Mouse (Mus musculus) spleen, adult 12 weeks (tissue): ENCODE results near the gene Casq1.
A peak's percentile ranks its signal among the peaks of the same experiment; 100 is the strongest.

ENCODE experiments used
- DNase-seq: peaks from one replicate; pipeline ENCODE4 v3.0.0; 2022; ENCODE audit warnings: low spot score

Gene Casq1

DNA sequence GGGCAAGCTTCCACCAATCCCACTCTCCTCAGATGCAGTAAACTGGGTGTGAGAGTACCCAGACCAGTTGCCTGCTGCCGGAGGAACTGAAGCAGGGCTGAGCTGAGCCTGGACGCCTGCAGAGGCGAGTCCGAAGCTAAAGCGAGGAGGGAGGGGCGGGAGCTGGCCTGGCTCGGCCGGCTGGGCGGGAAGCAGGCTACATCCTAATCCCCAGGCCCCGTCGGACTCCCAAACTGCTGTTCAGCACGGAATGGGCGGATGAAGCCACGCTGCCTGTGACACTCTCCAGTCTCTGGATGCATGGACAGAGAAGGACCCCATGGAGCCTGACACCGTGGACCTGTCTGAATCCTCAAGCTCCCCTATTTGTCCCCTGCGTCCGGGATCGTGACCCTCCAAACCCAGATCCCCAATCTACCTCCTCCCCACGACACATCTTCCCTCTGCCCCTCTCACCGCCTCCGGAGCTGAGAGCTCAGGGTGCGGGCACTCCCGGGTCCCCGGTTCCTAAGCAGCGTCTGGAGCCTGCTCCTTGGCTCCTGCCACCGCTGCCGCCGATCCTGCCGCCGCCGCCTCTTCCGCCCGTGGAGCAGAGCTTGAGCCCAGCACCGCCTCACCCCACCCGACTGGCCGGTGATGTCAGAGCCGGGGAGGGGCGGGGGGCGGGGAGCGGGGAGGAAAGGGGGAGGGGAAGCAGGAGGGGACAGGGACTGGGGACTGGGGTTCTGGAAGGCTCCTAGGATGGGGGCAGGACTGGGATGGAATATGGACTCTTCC lies 13.3 kb downstream of the Casq1 start, which contains the start of gene Pea15a:
TSS of gene Pea15a (minus strand) at position 664 of the 777 bp plus-strand sequence.
- peak; percentile 25 for DNase-seq

- no peak for DNase-seq
These were observed 14.0 kb downstream of the Casq1 start for GRCm38 (mm10) chr1:172205741-172206087.

DNA sequence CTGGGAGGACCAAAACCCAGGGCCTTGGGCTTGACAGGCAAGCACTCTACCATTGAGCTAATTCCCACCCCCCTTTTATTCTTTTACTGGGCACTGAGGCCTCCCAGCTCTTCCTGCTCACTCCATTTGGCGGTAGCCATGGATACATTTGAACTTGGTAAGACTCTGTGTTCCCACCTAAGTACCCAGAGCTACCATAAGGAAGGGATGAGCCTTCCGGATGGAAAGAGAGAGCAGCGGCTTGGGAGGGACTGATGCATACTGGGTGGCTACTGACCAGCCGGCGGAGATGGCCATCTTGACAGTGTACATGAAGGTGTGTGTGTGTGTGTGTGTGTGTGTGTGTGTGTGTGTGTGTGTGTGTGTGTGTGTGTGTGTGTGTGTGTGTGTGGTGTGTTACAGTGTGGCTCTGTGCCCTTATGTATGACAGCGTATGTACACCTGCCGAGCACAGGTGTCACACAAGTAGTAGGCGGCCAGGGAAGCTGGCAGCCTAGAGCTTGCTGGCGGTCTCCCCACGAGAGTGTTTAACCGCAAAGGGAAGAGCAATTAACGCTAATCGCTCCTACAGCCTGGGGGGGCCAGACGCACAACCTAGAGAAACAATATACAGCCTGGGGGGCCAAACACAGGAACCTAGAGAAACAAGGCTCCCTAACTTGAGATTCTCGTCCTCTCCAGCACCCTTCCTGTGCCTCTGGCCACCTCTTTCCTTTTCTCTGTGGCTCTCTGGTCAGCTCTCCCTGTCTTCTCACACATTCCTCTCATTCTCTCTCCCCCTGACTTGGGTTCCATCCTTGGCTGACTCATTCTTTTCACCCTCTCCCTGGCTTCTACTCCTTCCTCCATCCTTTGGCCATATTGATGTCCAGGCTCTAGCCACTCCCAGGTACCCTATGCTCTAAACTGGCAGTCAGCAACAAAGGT lies 14.6 kb downstream of the Casq1 start:
- no peak for DNase-seq

- DNase-seq = no peak
These were observed 15.4 kb downstream of the Casq1 start for GRCm38 (mm10) chr1:172204033-172204813.

GRCm38 (mm10) chr1:172203566-172203965 lies 16.1 kb downstream of the Casq1 start:
- DNase-seq = no peak

GRCm38 (mm10) chr1:172202894-172203522 lies 16.7 kb downstream of the Casq1 start:
- DNase-seq = no peak

DNA sequence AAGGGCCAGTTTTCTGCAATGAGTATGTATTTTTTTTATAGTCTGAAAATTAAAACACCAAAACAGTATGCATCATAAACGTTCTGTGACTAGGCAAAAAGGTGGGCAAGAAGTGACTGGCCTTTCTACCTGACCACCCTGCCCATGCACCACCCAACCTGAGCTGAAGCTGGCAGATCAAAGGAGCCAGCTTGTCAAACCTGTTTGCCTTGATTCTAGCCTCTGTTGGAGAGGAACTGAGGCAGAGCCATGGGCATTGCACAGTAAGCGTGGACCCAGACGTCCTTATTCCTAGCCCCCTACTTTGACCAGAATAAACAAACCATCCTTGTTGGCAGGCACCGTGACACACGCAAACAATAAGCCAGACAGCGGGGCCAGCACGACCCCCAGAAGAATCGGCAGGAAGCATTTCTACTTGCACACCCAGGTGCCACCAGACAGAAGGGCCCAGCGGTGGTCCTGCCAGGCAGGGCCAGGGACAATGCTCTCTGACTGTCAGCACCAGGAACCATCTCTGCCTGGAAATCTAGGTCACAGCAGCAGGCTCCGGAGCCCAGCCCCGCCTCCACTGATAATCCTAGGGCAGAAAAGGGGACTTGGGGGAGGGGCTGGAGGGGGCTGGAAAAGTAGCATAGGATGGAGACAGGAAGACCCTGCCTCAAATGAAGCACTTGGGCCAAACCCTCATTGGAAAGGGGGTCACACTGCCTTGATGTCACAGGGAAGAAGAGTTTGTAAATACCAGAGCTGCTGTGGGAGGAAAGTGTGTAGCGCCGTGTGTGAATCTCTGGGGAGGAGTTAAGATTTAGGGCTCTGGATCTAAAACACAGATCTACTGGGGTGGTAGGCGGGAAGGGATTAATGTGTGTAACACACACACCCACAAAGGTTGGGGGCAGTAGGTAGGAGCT lies 17.4 kb downstream of the Casq1 start:
- DNase-seq = no peak

GRCm38 (mm10) chr1:172200871-172201447 lies 18.7 kb downstream of the Casq1 start:
- no peak for DNase-seq

DNA sequence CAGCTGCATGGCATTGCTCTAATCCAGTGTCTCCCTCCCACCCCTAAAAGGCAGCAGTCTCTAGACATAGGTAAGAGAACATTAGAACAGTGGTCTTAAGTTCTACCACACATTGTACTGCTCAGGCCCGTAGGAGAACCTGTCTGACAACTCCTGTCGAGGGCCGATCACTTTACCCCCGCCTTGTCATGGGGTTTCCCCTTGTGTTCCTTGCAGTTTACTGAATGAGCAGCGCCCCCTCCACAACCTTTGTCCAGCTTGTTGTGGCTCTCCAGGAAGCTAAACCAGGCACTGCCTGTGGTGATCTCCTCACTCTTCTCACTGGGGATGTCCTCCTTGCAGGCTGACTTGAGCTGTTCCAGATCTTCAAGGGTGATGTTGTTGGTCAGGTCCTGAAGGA lies 19.5 kb downstream of the Casq1 start:
- no peak for DNase-seq

DNA sequence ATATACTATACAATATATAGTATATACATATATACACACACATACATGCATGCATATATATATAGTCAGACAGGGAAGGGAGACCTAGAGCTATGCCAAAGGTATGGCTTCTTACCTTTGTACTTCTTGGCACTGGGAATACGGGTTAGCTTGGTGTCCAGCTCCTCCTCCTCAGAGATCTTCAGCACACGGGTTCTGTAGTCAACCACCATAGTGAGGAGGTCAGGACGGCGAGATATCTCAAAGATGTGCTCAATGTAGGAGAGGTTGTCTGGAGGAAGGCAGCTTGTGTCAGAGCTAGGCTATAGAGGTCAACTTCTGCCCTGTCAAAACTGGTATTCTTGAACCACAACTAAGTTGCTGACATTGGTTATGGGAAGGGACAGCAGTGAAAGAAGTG lies 20.7 kb downstream of the Casq1 start:
- DNase-seq = no peak

DNA sequence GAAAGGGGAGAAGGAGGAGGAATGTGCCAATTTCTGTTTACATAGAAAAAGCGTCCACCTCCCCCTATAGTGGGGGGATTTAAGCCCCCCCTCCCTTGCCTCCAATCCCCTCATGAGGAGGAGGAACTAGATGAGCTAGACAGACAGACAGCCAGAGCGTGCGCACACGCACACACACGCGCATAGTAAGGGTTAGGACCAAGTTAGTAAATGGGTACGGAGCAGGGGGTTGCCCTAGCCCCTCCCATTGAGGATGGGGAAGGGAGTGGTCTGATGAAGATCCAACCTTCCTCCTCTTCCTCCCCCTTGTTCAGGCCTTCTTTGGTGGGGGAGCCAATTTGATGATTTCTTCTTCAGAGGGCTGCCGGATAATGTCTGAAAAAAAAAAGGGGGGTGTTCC lies 21.4 kb downstream of the Casq1 start:
- DNase-seq = no peak

GRCm38 (mm10) chr1:172197851-172198250 lies 21.8 kb downstream of the Casq1 start:
- DNase-seq = no peak

DNA sequence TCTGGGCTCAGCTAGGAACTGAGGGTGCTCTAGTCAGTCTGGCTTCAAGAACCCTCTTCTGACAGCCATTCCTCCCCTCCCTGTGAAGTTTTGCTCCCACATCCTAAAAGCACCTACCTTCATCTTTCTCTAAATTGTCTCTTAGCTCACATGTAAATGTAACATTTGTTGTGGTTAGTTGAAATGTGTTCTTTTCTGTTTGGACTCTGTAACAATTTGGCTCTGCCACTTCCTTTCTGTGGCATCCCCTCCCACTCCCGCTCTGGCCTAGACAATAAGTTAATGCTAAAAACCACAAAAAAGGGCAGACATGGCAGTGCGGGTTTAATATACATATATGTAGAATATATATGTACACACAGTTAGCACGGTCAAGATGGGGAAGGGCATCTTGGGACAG lies 22.5 kb downstream of the Casq1 start:
- no peak for DNase-seq

GRCm38 (mm10) chr1:172194435-172194834 lies 25.2 kb downstream of the Casq1 start:
- no peak for DNase-seq

DNA sequence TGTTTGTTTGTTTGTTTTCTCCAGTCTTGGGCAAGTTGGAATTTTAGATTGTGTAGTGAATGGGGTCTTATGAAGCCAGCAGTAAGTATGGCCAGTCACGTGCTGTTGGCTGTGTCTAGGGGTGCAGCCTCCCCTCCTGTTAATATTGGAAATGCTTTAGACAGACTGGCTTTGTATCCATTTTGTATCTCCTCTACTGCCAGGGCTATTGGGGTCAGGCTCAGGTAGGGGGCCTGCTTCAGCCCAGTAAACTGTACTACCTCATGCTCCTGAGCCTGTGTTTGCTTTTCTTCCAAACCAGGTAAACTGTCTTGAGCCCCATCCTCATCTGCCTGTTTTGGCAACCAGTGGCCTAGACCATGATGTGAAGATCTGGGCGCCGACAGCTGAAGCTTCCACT lies 27.5 kb downstream of the Casq1 start:
- no peak for DNase-seq

DNA sequence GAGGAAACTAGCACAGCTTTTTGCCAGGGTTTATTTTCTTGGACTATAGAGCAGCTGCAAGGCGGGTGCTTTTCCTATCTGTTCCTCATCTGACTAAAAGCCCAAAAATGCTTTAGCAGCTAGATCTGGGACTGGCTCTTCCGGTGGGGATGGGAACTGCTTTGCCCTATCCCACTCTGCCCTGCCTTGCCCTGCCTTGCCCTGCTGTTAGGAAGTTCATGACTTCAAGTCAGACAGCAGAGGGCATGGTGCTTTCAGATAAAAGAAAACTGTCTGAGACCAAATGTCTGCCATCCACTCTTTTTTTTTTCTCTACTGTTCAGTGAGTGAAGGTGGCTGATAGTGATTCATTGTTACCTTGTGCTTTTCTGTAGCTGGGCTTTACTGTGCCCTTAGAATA lies 28.1 kb downstream of the Casq1 start:
- no peak for DNase-seq

DNA sequence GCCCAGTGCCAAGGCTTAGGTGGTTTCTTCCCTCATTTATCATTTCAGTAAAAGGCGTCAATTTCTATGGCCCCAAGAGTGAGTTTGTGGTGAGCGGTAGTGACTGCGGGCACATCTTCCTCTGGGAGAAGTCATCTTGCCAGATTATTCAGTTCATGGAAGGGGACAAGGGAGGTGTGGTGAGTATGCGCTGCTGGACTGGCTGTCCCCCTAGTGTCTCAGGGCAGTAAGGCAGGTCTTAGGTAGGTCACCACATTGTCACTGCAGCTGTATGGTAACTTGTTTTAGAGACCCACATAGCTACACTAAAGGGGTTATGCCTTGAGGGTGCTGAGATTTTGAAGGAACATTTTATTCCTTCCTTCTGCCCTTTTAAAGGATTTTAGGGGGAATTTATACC lies 30.8 kb downstream of the Casq1 start:
- DNase-seq = no peak

GRCm38 (mm10) chr1:172186401-172187289 lies 33.0 kb downstream of the Casq1 start:
- no peak for DNase-seq

GRCm38 (mm10) chr1:172183915-172184314 lies 35.8 kb downstream of the Casq1 start:
- no peak for DNase-seq
